Mouse (Mus musculus) gastrocnemius, adult 8-10 months (tissue): ENCODE data around the gene Itgb1bp1. TPM values are rescaled to one million over a fixed set of nuclear protein-coding genes. Genes with fewer than 3 reads are reported as not detected.

Experiments
- DNase-seq, 2 experiments: peaks; one replicate each; pipeline ENCODE4 v3.0.0; 2022; ENCODE audit warnings: low spot score in 2 of 2
- total RNA-seq, 4 experiments: library from RNA; stranded (reverse); gene quantifications; 2 replicates each; pipeline ENCODE4 v1.2.4; 2022

Gene Itgb1bp1
- total RNA-seq, 4 experiments from 2014 or later: 40.3 to 53.1 (median 47.7) TPM

- no peak for DNase-seq
These were observed 38.2 kb downstream of the Itgb1bp1 start for GRCm38 (mm10) chr12:21247711-21248392.

GRCm38 (mm10) chr12:21244375-21244960 lies 41.6 kb downstream of the Itgb1bp1 start:
- no peak for DNase-seq

- DNase-seq: no peak
These were observed 44.1 kb downstream of the Itgb1bp1 start for GRCm38 (mm10) chr12:21241965-21242364.

GRCm38 (mm10) chr12:21234560-21234959 lies 51.5 kb downstream of the Itgb1bp1 start:
- no peak for DNase-seq

GRCm38 (mm10) chr12:21233727-21234126 lies 52.4 kb downstream of the Itgb1bp1 start:
- no peak for DNase-seq

- DNase-seq: no peak
These were observed 56.8 kb downstream of the Itgb1bp1 start for GRCm38 (mm10) chr12:21229076-21229918.

- no peak for DNase-seq
These were observed 57.4 kb downstream of the Itgb1bp1 start for GRCm38 (mm10) chr12:21228650-21229049.

- DNase-seq: peak; percentile 55 to 59
These were observed 58.8 kb downstream of the Itgb1bp1 start for GRCm38 (mm10) chr12:21227076-21227980.

GRCm38 (mm10) chr12:21226316-21226715 lies 59.8 kb downstream of the Itgb1bp1 start:
- no peak for DNase-seq

- DNase-seq: no peak
These were observed 60.7 kb downstream of the Itgb1bp1 start for GRCm38 (mm10) chr12:21225358-21225757.

GRCm38 (mm10) chr12:21223923-21224322 lies 62.2 kb downstream of the Itgb1bp1 start:
- DNase-seq: no peak

GRCm38 (mm10) chr12:21220596-21220995 lies 65.5 kb downstream of the Itgb1bp1 start:
- DNase-seq: no peak

GRCm38 (mm10) chr12:21217776-21218444 lies 68.2 kb downstream of the Itgb1bp1 start:
- no peak for DNase-seq

GRCm38 (mm10) chr12:21214551-21215165 lies 71.4 kb downstream of the Itgb1bp1 start:
- DNase-seq: no peak

- no peak for DNase-seq
These were observed 73.2 kb downstream of the Itgb1bp1 start for GRCm38 (mm10) chr12:21212876-21213275.

GRCm38 (mm10) chr12:21209273-21209672 lies 76.8 kb downstream of the Itgb1bp1 start:
- no peak for DNase-seq

GRCm38 (mm10) chr12:21208172-21208795 lies 77.8 kb downstream of the Itgb1bp1 start:
- no peak for DNase-seq

- no peak for DNase-seq
These were observed 78.7 kb downstream of the Itgb1bp1 start for GRCm38 (mm10) chr12:21207422-21207821.

GRCm38 (mm10) chr12:21205799-21206198 lies 80.3 kb downstream of the Itgb1bp1 start:
- DNase-seq: no peak
